Mouse (Mus musculus) CH12.LX (cell line): ENCODE results near the gene Dusp13. TPM values are rescaled to one million over a fixed set of nuclear protein-coding genes. Genes with fewer than 3 reads are reported as not detected.

Source experiments
- DNase-seq: peaks from one replicate; pipeline ENCODE4 v3.0.0-alpha.2; 2013; ENCODE audit errors: extremely low read depth
- H3K27ac ChIP-seq: 2 replicates; pipeline ENCODE4 v1.5.1; 2012; ENCODE audit warnings: low read depth, mild to moderate bottlenecking, control low read depth, moderate library complexity; ENCODE audit not compliant: insufficient read depth
- H3K27me3 ChIP-seq: replicated peaks from 2 replicates; pipeline ENCODE3; 2012; ENCODE audit warnings: inconsistent platforms
- H3K36me3 ChIP-seq, 2 experiments: replicated peaks in 1 of 2; 2 replicates each; pipeline versions ENCODE3 to v1.6.1; 2012; ENCODE audit warnings: inconsistent platforms in 1 of 2, low read length in 1 of 2, mild to moderate bottlenecking in 1 of 2, mixed read lengths in 1 of 2, moderate library complexity in 1 of 2; ENCODE audit not compliant: control insufficient read depth in 1 of 2, insufficient read depth in 1 of 2
- H3K4me1 ChIP-seq, 2 experiments: 2 replicates each; pipeline ENCODE4 v1.6.1; 2012; ENCODE audit warnings: inconsistent platforms in 1 of 2, moderate library complexity in 1 of 2; ENCODE audit not compliant: insufficient read depth in 2 of 2, control insufficient read depth in 1 of 2
- H3K4me2 ChIP-seq: 2 replicates; pipeline ENCODE4 v1.6.1; 2012; ENCODE audit warnings: low read depth, mild to moderate bottlenecking, control low read depth; ENCODE audit not compliant: poor library complexity, insufficient read depth, severe bottlenecking
- H3K4me3 ChIP-seq, 3 experiments: fragments of 150-350 bp in 1 of 3; sonication (generic) in 1 of 3; replicated peaks in 1 of 3; 2 replicates each; pipeline versions ENCODE3 to v1.5.1; 2011 to 2012; ENCODE audit warnings: low read depth in 2 of 3, low read length in 2 of 3, mild to moderate bottlenecking in 2 of 3, moderate library complexity in 2 of 3, control low read depth in 1 of 3, improper control_type of control experiment in 1 of 3, inconsistent platforms in 1 of 3, mixed read lengths in 1 of 3; ENCODE audit not compliant: poor library complexity in 1 of 3
- H3K79me2 ChIP-seq: replicated peaks from 2 replicates; pipeline ENCODE4 v1.6.1; 2012; ENCODE audit warnings: mild to moderate bottlenecking, moderate library complexity; ENCODE audit not compliant: control insufficient read depth, poor library complexity, insufficient read depth, severe bottlenecking; ENCODE audit errors: extremely low read depth
- H3K9ac ChIP-seq: 2 replicates; pipeline ENCODE4 v1.6.1; 2012; ENCODE audit warnings: low read depth, mild to moderate bottlenecking, control low read depth, moderate library complexity; ENCODE audit not compliant: insufficient read depth
- H3K9me3 ChIP-seq: replicated peaks from 2 replicates; pipeline ENCODE3; 2012; ENCODE audit warnings: low read length, inconsistent platforms, mixed read lengths
- CHD2 ChIP-seq: IDR thresholded peaks from 2 replicates; pipeline ENCODE4 v1.6.1; 2011; ENCODE audit warnings: low read length, improper control_type of control experiment
- CTCF ChIP-seq, 2 experiments: IDR thresholded peaks in 1 of 2; conservative IDR thresholded peaks in 1 of 2; 2 replicates each; pipeline ENCODE4 v1.5.1; 2011 to 2012; ENCODE audit warnings: low read depth in 2 of 2, low read length in 2 of 2, improper control_type of control experiment in 1 of 2, inconsistent platforms in 1 of 2, mild to moderate bottlenecking in 1 of 2, moderate library complexity in 1 of 2
- ELF1 ChIP-seq: IDR thresholded peaks from 2 replicates; pipeline ENCODE4 v1.6.1; 2014; ENCODE audit warnings: low read depth, mild to moderate bottlenecking, inconsistent platforms, low read length, improper control_type of control experiment
- HCFC1 ChIP-seq: IDR thresholded peaks from 2 replicates; pipeline ENCODE4 v1.6.1; 2012; ENCODE audit warnings: low read depth, mild to moderate bottlenecking, inconsistent platforms, low read length, improper control_type of control experiment
- IRF4 ChIP-seq: IDR thresholded peaks from 2 replicates; pipeline ENCODE4 v1.6.1; 2014; ENCODE audit warnings: low read depth, mild to moderate bottlenecking, inconsistent platforms, low read length, improper control_type of control experiment
- JUND ChIP-seq: conservative IDR thresholded peaks from 2 replicates; pipeline ENCODE4 v1.6.1; 2011; ENCODE audit warnings: low read depth, low read length, improper control_type of control experiment
- KAT2A ChIP-seq: IDR thresholded peaks from 2 replicates; pipeline ENCODE4 v1.6.1; 2012; ENCODE audit warnings: low read length, improper control_type of control experiment, inconsistent platforms; ENCODE audit not compliant: insufficient replicate concordance
- MAFK ChIP-seq: IDR thresholded peaks from 2 replicates; pipeline ENCODE4 v1.6.1; 2011; ENCODE audit warnings: low read length, improper control_type of control experiment; ENCODE audit not compliant: insufficient replicate concordance
- MAX ChIP-seq: IDR thresholded peaks from 2 replicates; pipeline ENCODE4 v1.6.1; 2011; ENCODE audit warnings: low read length, improper control_type of control experiment
- MAZ ChIP-seq: IDR thresholded peaks from 2 replicates; pipeline ENCODE4 v1.6.1; 2012; ENCODE audit warnings: low read depth, mild to moderate bottlenecking, inconsistent platforms, low read length, improper control_type of control experiment, moderate library complexity
- MXI1 ChIP-seq: IDR thresholded peaks from 2 replicates; pipeline ENCODE4 v1.6.1; 2011; ENCODE audit warnings: mild to moderate bottlenecking, low read depth, low read length, improper control_type of control experiment
- MYC ChIP-seq: IDR thresholded peaks from 2 replicates; pipeline ENCODE4 v1.6.1; 2011; ENCODE audit warnings: low read depth, mild to moderate bottlenecking, improper control_type of control experiment, low read length
- NELFE ChIP-seq: IDR thresholded peaks from 2 replicates; pipeline ENCODE4 v1.6.1; 2011; ENCODE audit warnings: low read depth, low read length, improper control_type of control experiment
- POLR2A ChIP-seq: IDR thresholded peaks from 2 replicates; pipeline ENCODE4 v1.6.1; 2011; ENCODE audit warnings: low read depth, mild to moderate bottlenecking, improper control_type of control experiment, low read length
- RCOR1 ChIP-seq: conservative IDR thresholded peaks from 2 replicates; pipeline ENCODE4 v1.6.1; 2012; ENCODE audit warnings: low read depth, mild to moderate bottlenecking, inconsistent platforms, low read length, improper control_type of control experiment
- SIN3A ChIP-seq: IDR thresholded peaks from 2 replicates; pipeline ENCODE4 v1.6.1; 2012; ENCODE audit warnings: low read length, improper control_type of control experiment, inconsistent platforms
- TBP ChIP-seq: conservative IDR thresholded peaks from 2 replicates; pipeline ENCODE4 v1.6.1; 2011; ENCODE audit warnings: low read depth, low read length, improper control_type of control experiment
- TCF12 ChIP-seq: IDR thresholded peaks from 2 replicates; pipeline ENCODE4 v1.6.1; 2014; ENCODE audit warnings: low read depth, mild to moderate bottlenecking, inconsistent platforms, low read length, improper control_type of control experiment
- UBTF ChIP-seq: IDR thresholded peaks from 2 replicates; pipeline ENCODE4 v1.6.1; 2012; ENCODE audit warnings: low read depth, mild to moderate bottlenecking, inconsistent platforms, low read length, improper control_type of control experiment, moderate library complexity
- USF1 ChIP-seq: IDR thresholded peaks from 2 replicates; pipeline ENCODE4 v1.6.1; 2014; ENCODE audit warnings: low read depth, mild to moderate bottlenecking, inconsistent platforms, low read length, improper control_type of control experiment
- USF2 ChIP-seq: conservative IDR thresholded peaks from 2 replicates; pipeline ENCODE4 v1.6.1; 2011; ENCODE audit warnings: low read depth, low read length, improper control_type of control experiment
- ZMIZ1 ChIP-seq: IDR thresholded peaks from 2 replicates; pipeline ENCODE4 v1.6.1; 2012; ENCODE audit warnings: low read depth, mild to moderate bottlenecking, inconsistent platforms, low read length, improper control_type of control experiment
- dilution Hi-C: fragments of 300-500 bp; cut with MboI; formaldehyde crosslinking; loops from 2 replicates; pipeline ENCODE4 v1.14.3; 2020; ENCODE audit warnings: low sequenced_read_pairs; ENCODE audit not compliant: extremely low pct_unique_long_range_greater_than_20kb, extremely low pct_ligation_motif_present
- in situ Hi-C: fragments of 300-500 bp; cut with MboI; formaldehyde crosslinking; loops from 3 replicates; pipeline ENCODE4 v1.14.3; 2019; ENCODE audit warnings: low sequenced_read_pairs, low pct_ligation_motif_present, low pct_unique_long_range_greater_than_20kb, mixed read lengths
- polyA plus RNA-seq: library from polyadenylated mRNA; unstranded; fragments of >175 nt; gene quantifications from 2 replicates; pipeline ENCODE4 v1.2.1, GENCODE M21; 2012; ENCODE audit warnings: low read depth; ENCODE audit not compliant: insufficient read length
- total RNA-seq, 2 experiments: library from RNA; depleted of rRNA; stranded (reverse); fragments of 300-350 nt in 1 of 2; fragments of >200 nt in 1 of 2; gene quantifications; 2 replicates each; pipeline ENCODE4 v1.2.3; 2012 to 2014

The Dusp13 gene
- total and polyA plus RNA-seq, 3 experiments = 0.34 TPM; not detected in 2

GRCm38 (mm10) chr14:21753367-21753766 lies 2.4 kb upstream of the Dusp13 start:
- Histone ChIP-seq H3K36me3 (peaks cover 0 to 2% of the 10 kb centered on the region in 2 experiments), H3K4me1 (peaks cover 5 to 30% of the 10 kb centered on the region in 2 experiments), H3K27ac (no peak overlapping the region), H3K9ac (no peak overlapping the region), H3K4me2 (no peak overlapping the region), H3K9me3 (no peaks in the 10 kb centered on the region), H3K79me2 (peaks cover 19% of the 10 kb centered on the region), H3K4me3 (no peak overlapping the region), H3K27me3 (no peaks in the 10 kb centered on the region)
- no peak for TF ChIP-seq NELFE
- no peak for TF ChIP-seq SIN3A
- no peak for TF ChIP-seq RCOR1
- no peak for TF ChIP-seq USF2
- DNase-seq = no peak
- in situ Hi-C loops = no loop called here
- dilution Hi-C loops = no loop called here

GRCm38 (mm10) chr14:21752411-21752810 lies 1.4 kb upstream of the Dusp13 start:
- peaks cover 19% of the 10 kb centered on the region for H3K79me2 ChIP-seq
- dilution Hi-C loops (no loop called here), in situ Hi-C loops (no loop called here)
- peaks cover 0 to 2% of the 10 kb centered on the region in 2 experiments for H3K36me3 ChIP-seq
- no peak for DNase-seq
- peak overlapping the region; percentile 48 for H3K4me2 ChIP-seq
- no peaks in the 10 kb centered on the region for H3K9me3 ChIP-seq
- TF ChIP-seq SIN3A (no peak), MYC (no peak), UBTF (no peak), TBP (no peak), CTCF (conservative IDR thresholded peaks at IDR 0.05 in 1 of 2, IDR thresholded peaks at IDR 0.05 in 1 of 2; ENCODE audit: low read depth in 2 of 2, low read length in 2 of 2) (no peak), IRF4 (no peak), TCF12 (no peak), USF1 (no peak), ELF1 (no peak)
- H3K9ac ChIP-seq = no peak overlapping the region
- H3K4me1 ChIP-seq = peaks cover 5 to 33% of the 10 kb centered on the region in 2 experiments
- H3K27me3 ChIP-seq = no peaks in the 10 kb centered on the region
- H3K4me3 ChIP-seq = no peak overlapping the region
- no peak overlapping the region for H3K27ac ChIP-seq

- H3K79me2 ChIP-seq = peaks cover 19% of the 10 kb centered on the region
- TF ChIP-seq MAZ (peak; percentile 62; the same call in 1 of the 2 replicates), MYC (no peak), MXI1 (peak; percentile 29; the same call in 1 of the 2 replicates), TBP (0 out of 2 replicates have a peak, but pooled peaks have one; percentile 18), ELF1 (peak; percentile 84), MAFK (no peak), TCF12 (peak; percentile 73), HCFC1 (peak; percentile 76), CHD2 (peak; percentile 67), MAX (no peak), NELFE (peak; percentile 87), POLR2A (peak; percentile 85), RCOR1 (no peak), ZMIZ1 (0 out of 2 replicates have a peak, but pooled peaks have one; percentile 56), CTCF (conservative IDR thresholded peaks at IDR 0.05 in 1 of 2, IDR thresholded peaks at IDR 0.05 in 1 of 2; ENCODE audit: low read depth in 2 of 2, low read length in 2 of 2) (no peak), KAT2A (0 out of 2 replicates have a peak, but pooled peaks have one; percentile 42), JUND (no peak)
- TF ChIP-seq, all 38 proteins: peak for 11
- no peaks in the 10 kb centered on the region for H3K9me3 ChIP-seq
- DNase-seq = peak; percentile 82
- H3K4me1 ChIP-seq = peaks cover 5 to 33% of the 10 kb centered on the region in 2 experiments
- peaks cover 0 to 2% of the 10 kb centered on the region in 2 experiments for H3K36me3 ChIP-seq
- H3K27ac ChIP-seq = peak within 1 kb of the TSS; percentile 35
- in situ Hi-C loops = no loop called here
- no peaks in the 10 kb centered on the region for H3K27me3 ChIP-seq
- H3K4me3 ChIP-seq = peak within 1 kb of the TSS; percentile 79 to 90 (median 88)
- peak within 1 kb of the TSS; percentile 48 for H3K4me2 ChIP-seq
- dilution Hi-C loops = no loop called here
- H3K9ac ChIP-seq = peak within 1 kb of the TSS; percentile 84
Observed at GRCm38 (mm10) chr14:21750008-21750880, 737 bp downstream of the Dusp13 start, which contains the start of gene Samd8. Samd8 (plus strand) TSS chr14:21750531.
